Comparison of ENCODE assay signal across 14 mouse cellular contexts in the genomic region with DNA sequence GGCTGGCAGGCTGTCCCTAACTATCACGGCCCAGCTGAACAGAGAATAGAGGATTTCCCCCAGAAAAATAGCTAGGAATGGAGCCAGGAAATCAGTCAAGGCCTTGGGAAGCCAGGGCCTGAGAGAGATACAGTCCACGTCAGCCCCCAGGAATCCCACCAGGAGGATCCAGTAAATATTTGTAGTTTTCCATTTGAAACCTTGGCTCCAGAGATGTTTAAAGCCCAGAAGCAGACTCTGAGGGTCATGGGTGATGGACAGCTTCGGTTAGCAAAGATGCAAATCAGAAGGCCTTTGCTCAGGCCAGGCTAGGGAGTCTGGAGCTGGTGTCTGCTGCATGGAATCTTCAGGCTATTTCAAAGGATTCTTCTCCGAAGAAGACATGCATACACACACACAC.
DNase-seq lines count a peak whose midpoint lies in the region; ATAC-seq and TF ChIP-seq lines count a peak whose summit lies in the region.
"Had no signal": no experiment of that assay in that cellular context is flagged by ENCODE, and none has a peak within 500 bp of the region (broad histone marks: within the 10 kb centered on the region; RNA-seq: fewer than 3 reads in every experiment).

No protein-coding gene starts in this region.

- H3K27ac ChIP-seq in cerebellum, adult 2 months (ENCODE audit: insufficient read depth, low read length): peak overlapping the region; percentile 13; the same call in 1 of the 2 replicates
- H3K27ac ChIP-seq in intestine, embryonic 15.5 days: peak overlapping the region; percentile 40
- no peak overlapping the region for H3K27ac ChIP-seq in intestine, postnatal 0 days (ENCODE audit: low read depth, low read length)
- 0 out of 2 replicates have a peak overlapping the region, but pooled peaks have one; percentile 20 for H3K27ac ChIP-seq in embryonic facial prominence, embryonic 10.5 days (replicated peaks)
- no peak overlapping the region for H3K27ac ChIP-seq in gastrocnemius, adult 2 months
- H3K27ac ChIP-seq: embryonic facial prominence, embryonic 12.5 days; forebrain, embryonic 13.5 days; stomach, embryonic 15.5 days had no signal

- intact Hi-C loops in gastrocnemius, adult 2 months (cut with DNase I): no loop called here

- no peak for TF ChIP-seq CTCF in cerebellum, adult 2 months (IDR thresholded peaks at IDR 0.05; ENCODE audit: borderline replicate concordance, insufficient read depth, low read depth, low read length)
- TF ChIP-seq CTCF in intestine, postnatal 0 days (IDR thresholded peaks at IDR 0.05; ENCODE audit: low read depth): no peak
- TF ChIP-seq CTCF in gastrocnemius, adult 2 months (IDR thresholded peaks at IDR 0.05): no peak

- no peak overlapping the region for H3K4me3 ChIP-seq in cerebellum, adult 2 months (replicated peaks; ENCODE audit: insufficient read depth, low read depth, low read length)
- no peak overlapping the region for H3K4me3 ChIP-seq in intestine, embryonic 15.5 days (replicated peaks)
- no peak overlapping the region for H3K4me3 ChIP-seq in intestine, postnatal 0 days (ENCODE audit: low read depth, low read length)
- no peak overlapping the region for H3K4me3 ChIP-seq in embryonic facial prominence, embryonic 10.5 days
- no peak overlapping the region for H3K4me3 ChIP-seq in gastrocnemius, adult 2 months
- H3K4me3 ChIP-seq: embryonic facial prominence, embryonic 12.5 days; forebrain, embryonic 13.5 days; stomach, embryonic 15.5 days had no signal

- H3K27me3 ChIP-seq in cerebellum, adult 2 months (ENCODE audit: control insufficient read depth, insufficient read depth, low read length): no peaks in the 10 kb centered on the region
- H3K27me3 ChIP-seq in intestine, embryonic 15.5 days (replicated peaks): no peaks in the 10 kb centered on the region
- no peaks in the 10 kb centered on the region for H3K27me3 ChIP-seq in intestine, postnatal 0 days (replicated peaks; ENCODE audit: control insufficient read depth, insufficient read depth, low read length)
- H3K27me3 ChIP-seq in embryonic facial prominence, embryonic 10.5 days (replicated peaks; ENCODE audit: low read depth, poor library complexity, severe bottlenecking): no peaks in the 10 kb centered on the region
- H3K27me3 ChIP-seq: embryonic facial prominence, embryonic 12.5 days; forebrain, embryonic 13.5 days; stomach, embryonic 15.5 days had no signal

- no peaks in the 10 kb centered on the region for H3K4me1 ChIP-seq in cerebellum, adult 2 months (ENCODE audit: control insufficient read depth, insufficient read depth, low read length)
- H3K4me1 ChIP-seq in intestine, embryonic 15.5 days (replicated peaks): peaks cover 19% of the 10 kb centered on the region
- 0 out of 2 replicates have a peak, but pooled peaks cover 8% of the 10 kb centered on the region for H3K4me1 ChIP-seq in intestine, postnatal 0 days (replicated peaks; ENCODE audit: control insufficient read depth, insufficient read depth, low read length)
- peaks cover 12% of the 10 kb centered on the region; the same call in 1 of the 2 replicates for H3K4me1 ChIP-seq in embryonic facial prominence, embryonic 10.5 days
- H3K4me1 ChIP-seq: forebrain, embryonic 13.5 days had no signal

- H3K9me3 ChIP-seq in intestine, embryonic 15.5 days: no peaks in the 10 kb centered on the region
- no peaks in the 10 kb centered on the region for H3K9me3 ChIP-seq in intestine, postnatal 0 days (ENCODE audit: control insufficient read depth)
- 0 out of 2 replicates have a peak, but pooled peaks cover 2% of the 10 kb centered on the region for H3K9me3 ChIP-seq in embryonic facial prominence, embryonic 10.5 days
- H3K9me3 ChIP-seq: embryonic facial prominence, embryonic 12.5 days; forebrain, embryonic 13.5 days; G1E; stomach, embryonic 15.5 days had no signal

- H3K4me2 ChIP-seq in intestine, embryonic 15.5 days (replicated peaks): no peak overlapping the region
- no peak overlapping the region for H3K4me2 ChIP-seq in intestine, postnatal 0 days (replicated peaks; ENCODE audit: low read depth)
- H3K4me2 ChIP-seq: embryonic facial prominence, embryonic 12.5 days; forebrain, embryonic 13.5 days; stomach, embryonic 15.5 days had no signal

- no peak for ATAC-seq in intestine, embryonic 15.5 days
- no peak for ATAC-seq in intestine, postnatal 0 days
- ATAC-seq: forebrain, embryonic 13.5 days; liver, postnatal 0 days had no signal

- WGBS in cerebellum, adult 2 months: 51% methylated on average over 4 of the region's 4 CpGs
- WGBS in intestine, embryonic 15.5 days: 32% methylated on average over 4 of the region's 4 CpGs
- 60% methylated on average over 4 of the region's 4 CpGs for WGBS in intestine, postnatal 0 days
- 73% methylated on average over 4 of the region's 4 CpGs for WGBS in embryonic facial prominence, embryonic 10.5 days

- DNase-seq in cerebellum, adult 2 months: no peak
- DNase-seq in cerebellum, postnatal 4 days (ENCODE audit: low spot score in 2 of 2): no peak
- peak; percentile 78 for DNase-seq in 3T3-L1 (ENCODE audit: low read depth, low spot score)
- DNase-seq in embryonic facial prominence, embryonic 10.5 days (ENCODE audit: low spot score): no peak
- no peak for DNase-seq in gastrocnemius, adult 2 months
- DNase-seq in frontal cortex, postnatal 10 days (ENCODE audit: low spot score in 2 of 2): no peak
- DNase-seq: cerebellum, adult 8-10 months; liver, postnatal 0 days had no signal

- H3K36me3 ChIP-seq in intestine, embryonic 15.5 days: no peaks in the 10 kb centered on the region
- H3K36me3 ChIP-seq in intestine, postnatal 0 days (ENCODE audit: control insufficient read depth, insufficient read depth): no peaks in the 10 kb centered on the region
- no peaks in the 10 kb centered on the region for H3K36me3 ChIP-seq in embryonic facial prominence, embryonic 10.5 days (replicated peaks)
- H3K36me3 ChIP-seq: embryonic facial prominence, embryonic 12.5 days; G1E; stomach, embryonic 15.5 days had no signal

- TF ChIP-seq POLR2A in cerebellum, adult 2 months (IDR thresholded peaks at IDR 0.05; ENCODE audit: borderline replicate concordance, insufficient read depth, low read length): no peak

- no peak overlapping the region for H3K9ac ChIP-seq in intestine, embryonic 15.5 days
- H3K9ac ChIP-seq in intestine, postnatal 0 days (ENCODE audit: low read depth, low read length): no peak overlapping the region
- H3K9ac ChIP-seq: embryonic facial prominence, embryonic 12.5 days; forebrain, embryonic 13.5 days; liver, postnatal 0 days; stomach, embryonic 15.5 days had no signal

Comparison
In these comparisons a context has a peak if more than half of its experiments do, and no peak if none do; other contexts are left out.
1. H3K27ac ChIP-seq: peak in cerebellum, adult 2 months (single experiment), intestine, embryonic 15.5 days (single experiment) and embryonic facial prominence, embryonic 10.5 days (single experiment); none in intestine, postnatal 0 days (single experiment) and gastrocnemius, adult 2 months (single experiment).